Mouse (Mus musculus) heart, postnatal 14 days (tissue): ENCODE measurements at regions not wholly inside any gene's neighbourhood (a gene's known extent, or its start where the extent isn't known, plus 50 kb on each side); places are given as distances from the start of the nearest gene placed in this dataset.
"Not testable (repeated sequence)": the region's sequence is repeated elsewhere in the genome, so short reads cannot be mapped to it uniquely, and the experiment has no call there.

Source experiments
- DNase-seq, 2 experiments: peaks; one replicate each; pipeline ENCODE4 v3.0.0; 2021 to 2022
- intact Hi-C: fragments of 180-260 bp; cut with DNase I; formaldehyde crosslinking; loops from one replicate; pipeline ENCODE4 v1.15.1; 2025

- intact Hi-C loops, result no loop called here
- DNase-seq, result no peak
Measured at GRCm38 (mm10) chr2:63580489-63581139, 396.5 kb upstream of the Kcnh7 start.

DNA sequence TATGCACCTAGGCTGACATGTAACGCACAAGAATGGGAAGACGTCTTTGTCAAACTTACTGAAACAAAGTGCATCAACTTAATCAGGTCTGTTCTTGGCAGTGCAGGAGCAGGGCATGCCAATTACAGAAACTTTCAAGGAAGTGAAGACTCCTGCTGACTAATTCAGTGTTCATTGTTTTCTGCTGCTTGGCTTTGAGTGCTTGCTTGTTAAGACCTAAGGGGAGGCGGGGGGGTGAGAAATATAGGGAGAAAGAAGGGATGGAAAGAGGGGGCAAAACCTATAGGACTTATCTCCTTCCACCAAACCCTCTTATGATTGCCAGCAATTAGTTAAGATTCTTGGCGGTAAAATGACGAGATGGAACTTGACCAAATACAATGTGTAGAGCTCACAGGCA lies 391.1 kb upstream of the Kcnh7 start:
- intact Hi-C loops, result no loop called here
- no peak for DNase-seq

GRCm38 (mm10) chr2:63574008-63574703 lies 390.1 kb upstream of the Kcnh7 start:
- intact Hi-C loops, result no loop called here
- DNase-seq, result no peak

DNA sequence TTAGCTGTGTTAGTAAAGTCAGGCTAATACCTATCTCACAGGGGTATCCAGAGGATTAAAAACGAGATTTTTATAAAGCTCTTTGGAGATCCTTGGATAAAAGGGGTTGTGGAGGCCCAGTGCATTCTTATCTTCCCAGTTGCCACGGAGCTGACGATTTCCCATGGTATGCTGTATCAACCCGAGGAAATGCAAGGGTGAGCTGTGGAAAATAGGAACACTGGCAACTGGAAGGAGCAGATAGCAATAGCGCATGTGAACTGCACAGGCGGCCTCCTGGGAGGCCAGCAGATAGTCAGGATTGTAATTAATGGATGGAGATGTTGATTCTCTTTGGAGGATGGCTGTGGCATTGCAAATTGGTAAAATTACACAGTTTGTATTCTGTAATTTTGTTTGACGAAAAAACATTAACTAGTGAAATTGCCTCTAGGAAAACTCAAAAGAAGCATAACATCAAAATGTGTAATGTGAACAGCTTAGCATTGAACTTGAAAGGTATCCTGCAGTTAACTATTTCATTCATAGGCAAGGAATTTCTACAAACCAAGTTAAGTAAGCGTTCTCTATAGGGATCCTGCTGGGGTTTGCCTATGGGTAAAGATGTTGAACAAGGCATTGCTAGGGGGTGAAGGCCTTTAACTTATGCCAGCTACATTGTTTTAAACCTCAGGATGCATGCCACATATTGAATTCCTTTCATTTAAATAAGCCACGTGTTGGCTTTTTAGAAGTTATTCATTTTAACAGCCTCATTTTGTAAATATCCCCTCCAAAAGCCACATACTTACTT lies 389.1 kb upstream of the Kcnh7 start:
- intact Hi-C loops, result no loop called here
- DNase-seq, result no peak

DNA sequence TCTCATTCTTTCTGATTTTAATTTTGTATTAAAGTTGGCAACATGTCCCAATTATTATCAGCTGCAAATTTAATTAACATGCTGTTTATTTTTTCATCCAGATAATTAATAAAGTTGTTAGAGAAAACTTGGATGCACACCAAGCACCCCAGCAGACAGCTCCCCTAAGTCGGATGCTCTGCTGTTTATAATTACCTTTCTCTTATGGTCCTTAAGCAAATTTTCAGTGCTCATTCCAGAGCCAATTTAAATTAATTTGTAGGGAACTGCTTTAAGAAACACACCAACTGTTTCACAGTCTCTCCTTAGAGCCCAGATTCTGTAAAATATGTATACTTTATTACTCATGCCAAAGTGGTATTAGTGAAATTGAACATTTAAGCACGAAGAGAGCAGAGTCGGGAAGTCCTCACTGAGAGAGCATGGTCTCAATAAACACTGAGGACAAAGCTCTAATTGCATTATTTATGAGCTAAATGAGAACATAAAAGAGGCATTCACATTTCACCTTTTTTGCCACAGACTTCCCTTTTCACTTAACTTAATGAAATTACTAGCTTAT lies 372.9 kb upstream of the Kcnh7 start:
- DNase-seq, result no peak
- intact Hi-C loops, result no loop called here

DNA sequence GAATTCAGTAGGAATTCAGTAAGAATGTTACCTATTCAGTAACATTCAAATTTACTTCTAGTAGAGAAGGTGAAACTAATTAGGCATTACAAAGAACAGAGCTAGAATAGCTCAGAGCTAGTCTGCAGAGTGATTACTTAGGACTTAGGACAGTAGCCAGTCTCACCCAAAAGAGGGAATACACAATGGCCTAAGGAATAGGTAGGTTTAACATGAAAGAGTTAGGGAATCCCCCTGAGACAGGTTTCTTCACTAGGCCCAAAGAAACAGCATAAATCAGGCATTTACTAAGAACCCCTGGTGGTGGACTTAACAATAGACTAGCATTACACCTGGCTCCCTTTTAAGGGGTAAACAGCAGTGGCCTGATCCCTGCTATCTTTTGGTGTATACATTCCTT lies 357.7 kb upstream of the Kcnh7 start:
- intact Hi-C loops, DNase-seq: not testable (repeated sequence)

GRCm38 (mm10) chr2:63518534-63518933 lies 334.4 kb upstream of the Kcnh7 start:
- intact Hi-C loops, result no loop called here
- DNase-seq, result no peak

GRCm38 (mm10) chr2:63513554-63514226 lies 329.6 kb upstream of the Kcnh7 start:
- intact Hi-C loops, result loop anchor here (5.0 kb wide), 1 partner anchor 944 kb away; no protein-coding TSS in a partner anchor
- DNase-seq, result peak in 1 of 2 experiments; percentile 4

- intact Hi-C loops, result no loop called here
- DNase-seq, result peak; percentile 21 to 22
Measured at GRCm38 (mm10) chr2:63503939-63504338, 319.9 kb upstream of the Kcnh7 start.

DNA sequence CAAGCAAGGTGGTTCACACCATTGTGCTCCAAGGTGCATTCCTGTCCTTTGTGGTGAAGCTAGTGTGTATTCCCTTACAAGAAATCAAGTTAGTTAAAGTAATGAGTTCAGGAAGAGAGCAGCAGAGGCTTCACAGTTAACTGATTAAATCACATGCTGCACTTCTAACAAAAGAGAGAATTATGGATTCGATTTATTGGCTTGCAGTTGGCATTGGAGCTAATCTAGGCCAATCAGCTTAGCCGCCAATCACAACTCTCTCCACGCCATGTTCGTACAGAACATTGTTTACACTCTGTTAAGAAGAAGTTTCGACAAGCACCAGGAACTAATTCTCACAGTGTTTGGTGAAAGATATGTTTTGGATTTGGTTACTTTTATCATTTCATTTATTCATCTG lies 292.3 kb upstream of the Kcnh7 start:
- intact Hi-C loops, result loop anchor here (10.0 kb wide), 1 partner anchor 1378 kb away; no protein-coding TSS in a partner anchor
- DNase-seq, result no peak

DNA sequence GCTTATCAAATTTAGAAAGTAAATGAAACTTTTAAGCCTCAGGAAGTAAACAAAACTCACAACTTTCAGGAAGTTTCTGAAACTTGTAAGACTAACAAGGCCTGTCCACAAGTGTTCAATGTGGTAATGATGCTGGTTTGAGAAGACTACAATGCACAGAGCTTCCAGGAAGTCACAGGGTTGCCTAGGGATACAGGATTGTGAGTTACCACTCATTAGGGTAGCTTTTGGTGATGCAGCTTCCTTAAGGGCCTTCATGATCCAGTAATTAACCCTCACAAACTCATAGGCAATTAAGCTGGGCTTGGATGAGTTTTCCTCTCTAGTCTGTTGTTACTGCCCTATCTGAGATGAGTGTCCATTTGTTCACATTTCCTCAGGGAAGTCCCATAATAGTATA lies 291.2 kb upstream of the Kcnh7 start:
- intact Hi-C loops, result loop anchor here (10.0 kb wide), 1 partner anchor 1380 kb away; no protein-coding TSS in a partner anchor
- DNase-seq, result no peak

- intact Hi-C loops, result loop anchor here (10.0 kb wide), 1 partner anchor 1381 kb away; no protein-coding TSS in a partner anchor
- peak; percentile 16 to 37 for DNase-seq
Measured at GRCm38 (mm10) chr2:63473699-63474098, 289.6 kb upstream of the Kcnh7 start.

- intact Hi-C loops, result loop anchor here (10.0 kb wide), 1 partner anchor 1383 kb away; no protein-coding TSS in a partner anchor
- no peak for DNase-seq
Measured at GRCm38 (mm10) chr2:63472248-63472647, 288.2 kb upstream of the Kcnh7 start.

GRCm38 (mm10) chr2:63459112-63459511 lies 275.0 kb upstream of the Kcnh7 start:
- no peak for DNase-seq
- intact Hi-C loops, result no loop called here

DNA sequence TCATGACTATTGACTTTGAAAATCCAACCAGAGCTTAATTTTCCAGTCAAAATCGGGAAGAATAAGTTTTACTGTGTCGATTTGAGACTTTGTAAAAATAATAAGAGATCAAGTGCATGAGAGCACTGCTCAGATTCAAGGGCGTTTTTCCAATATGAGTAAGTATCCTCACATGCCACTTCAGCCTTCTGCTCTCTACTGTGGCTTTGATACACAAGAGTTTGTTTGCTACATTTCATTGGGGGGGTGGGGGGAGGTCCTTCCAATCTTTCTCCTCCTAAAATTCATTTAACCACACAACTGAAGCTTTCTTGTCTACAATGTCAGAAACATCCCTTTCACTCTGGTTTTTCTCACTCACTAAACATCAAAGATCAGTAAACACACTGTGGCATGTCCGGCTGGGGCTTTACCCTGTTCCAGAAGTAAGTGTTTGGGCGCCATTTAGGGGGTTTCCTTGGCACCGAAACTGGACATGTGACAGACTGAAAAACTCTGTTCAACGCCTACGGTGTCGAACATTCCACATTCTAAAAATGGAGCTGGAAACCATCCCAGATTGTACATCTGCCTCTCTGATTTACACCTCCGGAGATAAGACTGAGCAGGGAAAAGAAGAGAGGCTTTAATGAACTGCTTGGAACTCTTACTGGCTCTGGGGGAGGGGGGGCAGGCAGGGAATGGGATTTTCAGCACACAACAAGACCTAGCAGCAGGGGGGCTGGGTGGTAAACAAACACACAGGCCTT lies 270.4 kb upstream of the Kcnh7 start:
- DNase-seq, result peak in 1 of 2 experiments; percentile 32
- intact Hi-C loops, result no loop called here

GRCm38 (mm10) chr2:63452891-63453290 lies 268.8 kb upstream of the Kcnh7 start:
- peak in 1 of 2 experiments; percentile 12 for DNase-seq
- intact Hi-C loops, result no loop called here

GRCm38 (mm10) chr2:63452164-63452563 lies 268.1 kb upstream of the Kcnh7 start:
- no peak for DNase-seq
- intact Hi-C loops, result no loop called here

DNA sequence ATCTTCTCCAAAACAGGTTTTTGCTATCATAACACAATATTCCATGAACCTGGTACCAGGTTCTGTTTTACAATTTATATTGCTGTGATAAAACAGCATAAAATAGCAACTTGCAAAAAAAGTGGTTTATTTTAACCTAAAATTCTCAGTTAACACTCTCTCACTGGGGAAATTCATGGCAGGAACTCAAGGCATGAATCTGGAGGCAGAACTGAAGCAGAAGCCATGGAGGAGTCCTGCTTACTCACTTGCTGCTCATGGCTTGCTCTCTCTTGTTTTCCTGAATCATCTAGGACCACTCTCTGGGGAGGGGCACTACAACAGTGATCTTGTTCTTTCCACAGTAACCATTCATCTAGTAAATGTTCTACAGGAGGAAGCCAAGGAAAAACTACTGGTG lies 250.2 kb upstream of the Kcnh7 start:
- intact Hi-C loops, result no loop called here
- DNase-seq, result no peak

- DNase-seq, result no peak
- intact Hi-C loops, result no loop called here
Measured at GRCm38 (mm10) chr2:63405405-63405804, 221.3 kb upstream of the Kcnh7 start.
